Mouse (Mus musculus) brain, embryonic 14.5 days (tissue): ENCODE results near the gene Cbx4.

Source experiments
- CTCF ChIP-seq: fragments of 200-500 bp; IDR thresholded peaks from 2 replicates; pipeline ENCODE4 v1.5.1; 2012; ENCODE audit warnings: inconsistent platforms, mild to moderate bottlenecking, moderate library complexity, borderline replicate concordance; ENCODE audit not compliant: insufficient read depth, insufficient read length; ENCODE audit errors: extremely low read depth
- POLR2A ChIP-seq: fragments of 200-500 bp; IDR thresholded peaks from 2 replicates; pipeline ENCODE4 v1.6.1; 2012; ENCODE audit warnings: mild to moderate bottlenecking, inconsistent platforms, borderline replicate concordance; ENCODE audit not compliant: poor library complexity, insufficient read depth, insufficient read length, severe bottlenecking; ENCODE audit errors: extremely low read depth

GRCm38 (mm10) chr11:119075805-119076204 lies 10.2 kb downstream of the Cbx4 start:
- TF ChIP-seq CTCF (no peak), POLR2A (no peak)
